Mouse (Mus musculus) embryonic facial prominence, embryonic 14.5 days (tissue): ENCODE measurements at regions not wholly inside any gene's neighbourhood (a gene's known extent, or its start where the extent isn't known, plus 50 kb on each side); places are given as distances from the start of the nearest gene placed in this dataset.

ENCODE experiments used
- ATAC-seq: fragments of 200-750 bp; cut with Nextera tagmentation; 2 replicates; pipeline ENCODE4 v1.8.0; 2017; ENCODE audit warnings: low read depth, moderate number of reproducible peaks, moderate TSS enrichment
- DNase-seq: peaks from one replicate; pipeline ENCODE4 v3.0.0-alpha.2; 2015; ENCODE audit warnings: low spot score
- H3K27ac ChIP-seq: fragments of 300-500 bp; sonication (generic); replicated peaks from 2 replicates; pipeline ENCODE4 v1.5.1; 2014; ENCODE audit warnings: low read depth, mild to moderate bottlenecking, low read length, moderate library complexity
- H3K27me3 ChIP-seq: fragments of 300-500 bp; sonication (generic); replicated peaks from 2 replicates; pipeline ENCODE4 v1.6.1; 2014; ENCODE audit warnings: low read length; ENCODE audit not compliant: control insufficient read depth, insufficient read depth
- H3K36me3 ChIP-seq: fragments of 300-500 bp; sonication (generic); 2 replicates; pipeline ENCODE4 v1.6.1; 2014; ENCODE audit warnings: low read length, mixed read lengths; ENCODE audit not compliant: control insufficient read depth, insufficient read depth
- H3K4me1 ChIP-seq: fragments of 300-500 bp; sonication (generic); 2 replicates; pipeline ENCODE4 v1.6.1; 2014; ENCODE audit warnings: antibody characterized with exemption, low read length; ENCODE audit not compliant: control insufficient read depth, insufficient read depth
- H3K4me2 ChIP-seq: fragments of 300-500 bp; sonication (generic); 2 replicates; pipeline ENCODE4 v1.6.1; 2014; ENCODE audit warnings: low read depth, mild to moderate bottlenecking, low read length, moderate library complexity, mixed read lengths
- H3K4me3 ChIP-seq: fragments of 300-500 bp; sonication (generic); 2 replicates; pipeline ENCODE4 v1.5.1; 2014; ENCODE audit warnings: low read depth, mild to moderate bottlenecking, low read length
- H3K9ac ChIP-seq: fragments of 300-500 bp; sonication (generic); 2 replicates; pipeline ENCODE4 v1.6.1; 2014; ENCODE audit warnings: low read depth, mild to moderate bottlenecking, low read length, moderate library complexity, mixed read lengths
- H3K9me3 ChIP-seq: fragments of 300-500 bp; sonication (generic); 2 replicates; pipeline ENCODE4 v1.6.1; 2016; ENCODE audit warnings: low read length; ENCODE audit not compliant: control insufficient read depth
- WGBS: fragments of 180-500 bp; shearing (Covaris S2); extraction: QIAGEN DNeasy Blood & Tissue Kit; methylation state at CpG from one replicate; pipeline ENCODE4 v1.1.7; 2014; 5-methylcytosine and 5-hydroxymethylcytosine counted together

GRCm38 (mm10) chr12:106559566-106559965 lies 549.5 kb downstream of the Vrk1 start:
- Histone ChIP-seq H3K4me3 (no peak overlapping the region), H3K4me2 (no peak overlapping the region), H3K9me3 (no peaks in the 10 kb centered on the region), H3K27ac (no peak overlapping the region), H3K4me1 (no peaks in the 10 kb centered on the region), H3K27me3 (no peaks in the 10 kb centered on the region), H3K9ac (no peak overlapping the region), H3K36me3 (no peaks in the 10 kb centered on the region)
- ATAC-seq (no peak), DNase-seq (no peak)
- WGBS = 86% methylated on average over 9 of the region's 9 CpGs

GRCm38 (mm10) chr12:106565263-106565681 lies 555.2 kb downstream of the Vrk1 start:
- no peak for ATAC-seq
- Histone ChIP-seq H3K27me3 (no peaks in the 10 kb centered on the region), H3K9me3 (no peaks in the 10 kb centered on the region), H3K4me2 (no peak overlapping the region), H3K36me3 (no peaks in the 10 kb centered on the region), H3K27ac (no peak overlapping the region), H3K9ac (no peak overlapping the region), H3K4me3 (no peak overlapping the region), H3K4me1 (no peaks in the 10 kb centered on the region)
- no peak for DNase-seq
- 25% methylated on average over 6 of the region's 6 CpGs for WGBS

GRCm38 (mm10) chr12:106566361-106566760 lies 556.3 kb downstream of the Vrk1 start:
- H3K27ac ChIP-seq = no peak overlapping the region
- ATAC-seq (no peak), DNase-seq (no peak)
- no peak overlapping the region for H3K9ac ChIP-seq
- H3K27me3 ChIP-seq = no peaks in the 10 kb centered on the region
- H3K36me3 ChIP-seq = no peaks in the 10 kb centered on the region
- H3K9me3 ChIP-seq = no peaks in the 10 kb centered on the region
- H3K4me1 ChIP-seq = no peaks in the 10 kb centered on the region
- no peak overlapping the region for H3K4me2 ChIP-seq
- 90% methylated on average over 4 of the region's 4 CpGs for WGBS
- H3K4me3 ChIP-seq = no peak overlapping the region

GRCm38 (mm10) chr12:106567116-106567515 lies 557.1 kb downstream of the Vrk1 start:
- H3K4me2 ChIP-seq = no peak overlapping the region
- no peak overlapping the region for H3K27ac ChIP-seq
- ATAC-seq = no peak
- H3K27me3 ChIP-seq = no peaks in the 10 kb centered on the region
- no peak for DNase-seq
- WGBS = 79% methylated on average over 5 of the region's 5 CpGs
- H3K36me3 ChIP-seq = no peaks in the 10 kb centered on the region
- H3K9me3 ChIP-seq = no peaks in the 10 kb centered on the region
- no peak overlapping the region for H3K4me3 ChIP-seq
- H3K4me1 ChIP-seq = no peaks in the 10 kb centered on the region
- no peak overlapping the region for H3K9ac ChIP-seq

- no peak overlapping the region for H3K27ac ChIP-seq
- H3K36me3 ChIP-seq = no peaks in the 10 kb centered on the region
- ATAC-seq (no peak), DNase-seq (no peak)
- no peaks in the 10 kb centered on the region for H3K9me3 ChIP-seq
- H3K4me3 ChIP-seq = no peak overlapping the region
- H3K4me1 ChIP-seq = no peaks in the 10 kb centered on the region
- WGBS = 72% methylated on average over 10 of the region's 10 CpGs
- no peak overlapping the region for H3K4me2 ChIP-seq
- H3K9ac ChIP-seq = no peak overlapping the region
- H3K27me3 ChIP-seq = no peaks in the 10 kb centered on the region
Measured at GRCm38 (mm10) chr12:106568541-106569085, 558.6 kb downstream of the Vrk1 start.

GRCm38 (mm10) chr12:106572956-106573355 lies 562.9 kb downstream of the Vrk1 start:
- H3K9ac ChIP-seq = no peak overlapping the region
- no peak overlapping the region for H3K27ac ChIP-seq
- H3K36me3 ChIP-seq = no peaks in the 10 kb centered on the region
- H3K4me1 ChIP-seq = no peaks in the 10 kb centered on the region
- no peak for DNase-seq
- no peak for ATAC-seq
- no peaks in the 10 kb centered on the region for H3K9me3 ChIP-seq
- H3K27me3 ChIP-seq = no peaks in the 10 kb centered on the region
- H3K4me2 ChIP-seq = no peak overlapping the region
- 86% methylated on average over 5 of the region's 5 CpGs for WGBS
- H3K4me3 ChIP-seq = no peak overlapping the region

- Histone ChIP-seq H3K4me3 (no peak overlapping the region), H3K4me1 (no peaks in the 10 kb centered on the region), H3K4me2 (no peak overlapping the region), H3K27ac (no peak overlapping the region), H3K9ac (no peak overlapping the region), H3K27me3 (no peaks in the 10 kb centered on the region), H3K9me3 (no peaks in the 10 kb centered on the region), H3K36me3 (no peaks in the 10 kb centered on the region)
- ATAC-seq (no peak), DNase-seq (no peak)
- WGBS = 55% methylated on average over 9 of the region's 9 CpGs
Measured at GRCm38 (mm10) chr12:106582760-106583159, 572.7 kb downstream of the Vrk1 start.

- DNase-seq (no peak), ATAC-seq (no peak)
- Histone ChIP-seq H3K27ac (no peak overlapping the region), H3K9ac (no peak overlapping the region), H3K9me3 (no peaks in the 10 kb centered on the region), H3K4me3 (no peak overlapping the region), H3K4me2 (no peak overlapping the region), H3K36me3 (no peaks in the 10 kb centered on the region), H3K4me1 (no peaks in the 10 kb centered on the region), H3K27me3 (no peaks in the 10 kb centered on the region)
- WGBS = 80% methylated on average over 5 of the region's 5 CpGs
Measured at GRCm38 (mm10) chr12:106585626-106586025, 575.6 kb downstream of the Vrk1 start.

GRCm38 (mm10) chr12:106592686-106593085 lies 582.7 kb downstream of the Vrk1 start:
- no peak for ATAC-seq
- H3K36me3 ChIP-seq = no peaks in the 10 kb centered on the region
- H3K4me1 ChIP-seq = no peaks in the 10 kb centered on the region
- no peak overlapping the region for H3K4me3 ChIP-seq
- no peak overlapping the region for H3K4me2 ChIP-seq
- H3K9me3 ChIP-seq = no peaks in the 10 kb centered on the region
- 84% methylated on average over 9 of the region's 9 CpGs for WGBS
- no peak overlapping the region for H3K27ac ChIP-seq
- no peak overlapping the region for H3K9ac ChIP-seq
- no peak for DNase-seq
- H3K27me3 ChIP-seq = no peaks in the 10 kb centered on the region
